Mouse (Mus musculus) forebrain, embryonic 13.5 days (tissue): ENCODE measurements around the gene Trio. TPM values are rescaled to one million over a fixed set of nuclear protein-coding genes. Genes with fewer than 3 reads are reported as not detected.

Source experiments
- ATAC-seq: fragments of 200-750 bp; cut with Nextera tagmentation; 2 replicates; pipeline ENCODE4 v1.8.0; 2017
- H3K27ac ChIP-seq: fragments of 300-500 bp; sonication (generic); 2 replicates; pipeline ENCODE4 v1.5.1; 2015; ENCODE audit warnings: inconsistent platforms, mild to moderate bottlenecking, moderate library complexity
- H3K27me3 ChIP-seq: fragments of 300-500 bp; sonication (generic); 2 replicates; pipeline ENCODE4 v1.6.1; 2015; ENCODE audit warnings: mild to moderate bottlenecking, inconsistent platforms
- H3K36me3 ChIP-seq: fragments of 300-500 bp; sonication (generic); 2 replicates; pipeline ENCODE4 v1.6.1; 2015; ENCODE audit warnings: mild to moderate bottlenecking, inconsistent platforms; ENCODE audit not compliant: poor library complexity, severe bottlenecking
- H3K4me1 ChIP-seq: fragments of 300-500 bp; sonication (generic); 2 replicates; pipeline ENCODE4 v1.6.1; 2015; ENCODE audit warnings: inconsistent platforms
- H3K4me2 ChIP-seq: fragments of 300-500 bp; sonication (generic); 2 replicates; pipeline ENCODE4 v1.6.1; 2015; ENCODE audit warnings: inconsistent platforms, mild to moderate bottlenecking, moderate library complexity
- H3K4me3 ChIP-seq: fragments of 300-500 bp; sonication (generic); 2 replicates; pipeline ENCODE4 v1.5.1; 2015; ENCODE audit warnings: mild to moderate bottlenecking, inconsistent platforms
- H3K9ac ChIP-seq: fragments of 300-500 bp; sonication (generic); 2 replicates; pipeline ENCODE4 v1.6.1; 2015; ENCODE audit warnings: mild to moderate bottlenecking, inconsistent platforms
- H3K9me3 ChIP-seq: fragments of 300-500 bp; sonication (generic); replicated peaks from 2 replicates; pipeline ENCODE4 v1.6.1; 2016; ENCODE audit warnings: inconsistent platforms
- WGBS: fragments of 180-500 bp; shearing (Covaris S2); methylation state at CpG from one replicate; pipeline ENCODE4 v1.1.7; 2015; 5-methylcytosine and 5-hydroxymethylcytosine counted together
- polyA plus RNA-seq: library from polyadenylated mRNA; unstranded; fragments of >200 nt; fragmentation: Nextera tagmentation; extraction: Ambion mirVana; gene quantifications from 2 replicates; pipeline ENCODE4 v1.2.1, GENCODE M21; 2015

The Trio gene
- polyA plus RNA-seq, 1 experiment from 2014 or later, result 36.0 TPM

- no peak for ATAC-seq
- no peak overlapping the region for H3K27ac ChIP-seq
- 87% methylated on average over 5 of the region's 5 CpGs for WGBS
- no peak overlapping the region for H3K9ac ChIP-seq
- H3K36me3 ChIP-seq, result no peaks in the 10 kb centered on the region
- H3K4me3 ChIP-seq, result no peak overlapping the region
- no peaks in the 10 kb centered on the region for H3K27me3 ChIP-seq
- H3K9me3 ChIP-seq, result no peaks in the 10 kb centered on the region
- no peak overlapping the region for H3K4me2 ChIP-seq
- H3K4me1 ChIP-seq, result no peaks in the 10 kb centered on the region
Measured at GRCm38 (mm10) chr15:28060977-28061376, 35.3 kb upstream of the Trio start.

DNA sequence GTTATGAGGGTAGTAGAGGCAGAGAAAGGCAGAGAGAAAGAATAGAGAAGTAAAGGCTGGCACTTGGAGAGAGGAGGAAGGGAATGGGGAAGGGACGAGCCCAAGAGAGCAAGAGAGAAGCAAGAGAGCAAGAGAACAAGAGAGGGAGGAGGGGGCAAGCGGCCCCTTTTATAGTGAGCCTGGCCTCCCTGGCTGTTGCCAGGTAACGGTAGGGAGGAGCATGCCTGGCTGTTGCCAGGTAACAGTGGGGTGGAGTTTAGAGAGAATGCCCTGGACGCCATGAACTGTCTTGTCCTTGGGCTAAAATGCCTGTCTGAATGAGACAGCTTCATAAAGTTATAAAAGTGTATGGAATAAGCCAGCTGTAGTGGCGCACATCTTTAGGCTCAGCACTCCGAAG lies 34.8 kb upstream of the Trio start:
- Histone ChIP-seq H3K9me3 (no peaks in the 10 kb centered on the region), H3K4me3 (no peak overlapping the region), H3K36me3 (no peaks in the 10 kb centered on the region), H3K27me3 (no peaks in the 10 kb centered on the region), H3K4me2 (no peak overlapping the region), H3K4me1 (no peaks in the 10 kb centered on the region), H3K27ac (no peak overlapping the region), H3K9ac (no peak overlapping the region)
- WGBS, result 32% methylated on average over 6 of the region's 6 CpGs
- ATAC-seq, result 0 out of 2 replicates have a peak, but pooled peaks have one; percentile 41

DNA sequence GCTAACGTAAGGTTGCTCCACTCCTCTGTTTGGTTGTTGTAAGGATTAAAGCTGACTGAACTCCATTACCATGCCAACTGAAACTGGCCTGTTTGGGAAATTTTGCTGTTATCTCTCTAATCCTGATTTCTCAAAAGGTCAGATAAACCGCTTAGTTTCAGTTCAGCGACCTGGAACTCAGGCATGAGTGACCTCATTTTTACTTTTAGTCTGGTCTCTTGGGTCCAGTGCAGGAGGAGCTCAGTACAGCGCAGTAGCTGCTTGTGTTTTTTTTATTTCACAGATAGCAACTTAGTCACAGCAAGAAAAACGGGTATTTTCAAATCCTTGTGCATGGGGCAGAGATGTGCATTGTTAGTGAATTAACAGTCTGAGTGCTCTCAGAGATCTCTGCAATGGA lies 31.9 kb upstream of the Trio start:
- Histone ChIP-seq H3K27me3 (no peaks in the 10 kb centered on the region), H3K27ac (no peak overlapping the region), H3K36me3 (no peaks in the 10 kb centered on the region), H3K4me1 (no peaks in the 10 kb centered on the region), H3K9me3 (no peaks in the 10 kb centered on the region), H3K4me3 (no peak overlapping the region), H3K4me2 (no peak overlapping the region), H3K9ac (no peak overlapping the region)
- no peak for ATAC-seq
- 30% methylated on average over 5 of the region's 5 CpGs for whole genome bisulfite sequencing

GRCm38 (mm10) chr15:28054731-28055130 lies 29.1 kb upstream of the Trio start:
- Histone ChIP-seq H3K4me1 (peaks cover 11% of the 10 kb centered on the region), H3K36me3 (no peaks in the 10 kb centered on the region), H3K27me3 (no peaks in the 10 kb centered on the region), H3K4me2 (no peak overlapping the region), H3K9me3 (no peaks in the 10 kb centered on the region), H3K9ac (no peak overlapping the region), H3K27ac (no peak overlapping the region), H3K4me3 (no peak overlapping the region)
- no peak for ATAC-seq
- WGBS, result 91% methylated on average over 1 of the region's 1 CpGs

GRCm38 (mm10) chr15:28054111-28054510 lies 28.5 kb upstream of the Trio start:
- Histone ChIP-seq H3K27ac (no peak overlapping the region), H3K36me3 (no peaks in the 10 kb centered on the region), H3K27me3 (no peaks in the 10 kb centered on the region), H3K4me3 (no peak overlapping the region), H3K9me3 (no peaks in the 10 kb centered on the region), H3K9ac (no peak overlapping the region), H3K4me2 (no peak overlapping the region), H3K4me1 (peaks cover 11% of the 10 kb centered on the region)
- 56% methylated on average over 1 of the region's 1 CpGs for WGBS
- ATAC-seq, result no peak

DNA sequence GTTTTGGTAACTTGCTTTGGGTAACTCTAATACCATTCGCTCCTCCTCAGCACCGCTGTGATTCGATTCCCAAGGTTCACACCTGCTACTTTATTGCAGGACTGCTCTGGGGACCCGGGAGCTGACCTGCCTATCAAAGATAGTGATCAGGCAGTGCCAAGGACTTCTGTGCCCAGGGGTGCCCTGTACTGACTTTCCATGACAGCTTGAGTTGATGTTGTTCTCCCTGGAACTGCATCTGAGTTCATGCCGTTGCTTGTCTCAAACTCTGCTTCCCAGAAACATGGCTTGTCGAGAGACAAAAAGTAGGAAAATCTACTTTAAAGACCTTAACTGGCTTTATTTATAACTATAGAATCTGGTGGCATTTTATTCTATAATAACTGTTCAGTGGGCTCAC lies 27.6 kb upstream of the Trio start:
- Histone ChIP-seq H3K4me1 (peaks cover 11% of the 10 kb centered on the region), H3K27ac (no peak overlapping the region), H3K4me3 (no peak overlapping the region), H3K4me2 (no peak overlapping the region), H3K36me3 (no peaks in the 10 kb centered on the region), H3K27me3 (no peaks in the 10 kb centered on the region), H3K9me3 (no peaks in the 10 kb centered on the region), H3K9ac (no peak overlapping the region)
- 53% methylated on average over 6 of the region's 6 CpGs for WGBS
- ATAC-seq, result no peak

- ATAC-seq, result peak; percentile 29
- H3K27ac ChIP-seq, result no peak overlapping the region
- 51% methylated on average over 4 of the region's 4 CpGs for WGBS
- no peaks in the 10 kb centered on the region for H3K27me3 ChIP-seq
- H3K9me3 ChIP-seq, result no peaks in the 10 kb centered on the region
- H3K9ac ChIP-seq, result no peak overlapping the region
- peaks cover 11% of the 10 kb centered on the region for H3K4me1 ChIP-seq
- H3K36me3 ChIP-seq, result no peaks in the 10 kb centered on the region
- no peak overlapping the region for H3K4me3 ChIP-seq
- peak overlapping the region; percentile 42; the same call in 1 of the 2 replicates for H3K4me2 ChIP-seq
Measured at GRCm38 (mm10) chr15:28051811-28052210, 26.2 kb upstream of the Trio start.

- no peaks in the 10 kb centered on the region for H3K9me3 ChIP-seq
- H3K4me1 ChIP-seq, result peaks cover 11% of the 10 kb centered on the region
- H3K27ac ChIP-seq, result peak overlapping the region; percentile 3; the same call in 1 of the 2 replicates
- H3K27me3 ChIP-seq, result no peaks in the 10 kb centered on the region
- H3K9ac ChIP-seq, result no peak overlapping the region; the same call in 1 of the 2 replicates
- peak overlapping the region; percentile 42 for H3K4me2 ChIP-seq
- 2% methylated on average over 18 of the region's 18 CpGs for WGBS
- H3K4me3 ChIP-seq, result no peak overlapping the region
- peak; percentile 84 for ATAC-seq
- H3K36me3 ChIP-seq, result no peaks in the 10 kb centered on the region
Measured at GRCm38 (mm10) chr15:28051104-28051625, 25.5 kb upstream of the Trio start.

DNA sequence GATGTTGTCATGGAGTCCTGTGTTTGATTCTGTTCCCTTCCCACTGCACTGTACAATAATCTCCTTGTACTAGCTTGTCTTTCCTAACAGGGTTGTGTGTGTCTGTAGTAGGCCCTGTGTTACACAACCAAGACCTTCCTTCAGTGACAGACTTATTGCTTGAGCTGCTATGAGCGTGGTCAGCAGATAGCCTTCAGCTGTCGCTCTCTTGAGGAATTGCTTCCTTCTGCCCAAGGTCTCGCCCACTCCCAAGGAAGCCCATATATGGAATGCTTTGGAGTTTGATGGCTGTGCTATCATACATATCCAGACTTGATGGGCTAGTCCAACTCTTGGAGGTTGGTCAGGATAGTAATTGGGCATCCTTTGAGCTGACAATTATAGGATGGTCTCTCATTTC lies 22.1 kb upstream of the Trio start:
- WGBS, result 97% methylated on average over 3 of the region's 3 CpGs
- no peak overlapping the region for H3K4me2 ChIP-seq
- no peak for ATAC-seq

GRCm38 (mm10) chr15:28041158-28041865 lies 15.7 kb upstream of the Trio start:
- peak; percentile 65 for ATAC-seq
- H3K9ac ChIP-seq, result no peak overlapping the region
- H3K4me1 ChIP-seq, result peaks cover 15% of the 10 kb centered on the region
- no peak overlapping the region for H3K4me3 ChIP-seq
- H3K27me3 ChIP-seq, result no peaks in the 10 kb centered on the region
- no peaks in the 10 kb centered on the region for H3K9me3 ChIP-seq
- H3K36me3 ChIP-seq, result no peaks in the 10 kb centered on the region
- WGBS, result 5% methylated on average over 9 of the region's 9 CpGs
- no peak overlapping the region for H3K27ac ChIP-seq
- 0 out of 2 replicates have a peak overlapping the region, but pooled peaks have one; percentile 3 for H3K4me2 ChIP-seq

More for the DNA sequence above, 22.1 kb upstream of the Trio start:
- H3K27ac ChIP-seq, result no peak overlapping the region
- peaks cover 11% of the 10 kb centered on the region for H3K4me1 ChIP-seq
- no peak overlapping the region for H3K9ac ChIP-seq
- no peaks in the 10 kb centered on the region for H3K27me3 ChIP-seq
- no peaks in the 10 kb centered on the region for H3K9me3 ChIP-seq
- H3K4me3 ChIP-seq, result no peak overlapping the region
- H3K36me3 ChIP-seq, result no peaks in the 10 kb centered on the region

DNA sequence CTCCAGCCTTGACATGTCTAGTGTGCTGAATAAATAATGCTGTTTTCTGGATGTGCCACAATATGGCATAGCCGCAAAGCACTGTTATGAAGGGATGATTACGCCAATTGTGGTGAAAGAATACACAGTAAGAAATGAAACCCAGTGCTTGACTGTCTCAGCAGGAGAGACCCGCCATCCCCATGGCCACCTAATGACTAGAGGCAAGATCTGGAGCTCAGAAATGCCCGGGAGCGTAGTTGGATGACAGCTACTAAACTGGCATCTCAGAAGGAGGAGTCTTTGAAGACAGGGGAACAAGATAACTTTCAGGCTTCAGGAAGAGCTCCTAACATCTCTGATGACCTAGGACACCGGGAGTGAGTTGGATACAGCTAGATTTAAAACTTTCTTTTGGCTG lies 12.0 kb upstream of the Trio start:
- Histone ChIP-seq H3K9ac (no peak overlapping the region), H3K4me1 (peaks cover 15% of the 10 kb centered on the region), H3K9me3 (no peaks in the 10 kb centered on the region), H3K36me3 (no peaks in the 10 kb centered on the region), H3K27ac (no peak overlapping the region), H3K4me3 (no peak overlapping the region), H3K27me3 (no peaks in the 10 kb centered on the region), H3K4me2 (no peak overlapping the region)
- no peak for ATAC-seq
- WGBS, result 89% methylated on average over 6 of the region's 6 CpGs

- Histone ChIP-seq H3K9ac (no peak overlapping the region), H3K27ac (no peak overlapping the region), H3K4me3 (no peak overlapping the region), H3K9me3 (no peaks in the 10 kb centered on the region), H3K4me1 (peaks cover under 1% of the 10 kb centered on the region; the same call in 1 of the 2 replicates), H3K27me3 (no peaks in the 10 kb centered on the region), H3K36me3 (no peaks in the 10 kb centered on the region), H3K4me2 (no peak overlapping the region)
- ATAC-seq, result no peak
- 91% methylated on average over 10 of the region's 10 CpGs for WGBS
Measured at GRCm38 (mm10) chr15:28035601-28036000, 10.0 kb upstream of the Trio start.

DNA sequence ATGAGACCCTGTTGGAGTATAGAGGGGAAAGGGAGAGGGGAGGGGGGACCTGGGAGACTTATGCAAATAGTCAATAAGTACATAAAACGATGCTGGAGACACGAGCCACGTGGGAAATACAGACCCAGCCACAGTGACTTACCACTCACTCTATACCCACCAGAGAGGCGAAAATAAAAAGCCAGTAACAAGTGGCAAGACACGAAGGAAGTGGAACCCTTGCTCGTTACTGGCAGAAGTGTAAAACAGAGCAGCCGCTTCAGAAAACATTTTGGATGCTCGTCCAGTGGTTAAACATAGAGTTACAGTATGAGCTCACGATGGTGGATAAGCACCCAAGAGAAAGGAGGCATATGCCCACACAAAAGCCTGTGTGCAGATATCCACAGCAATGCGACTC lies 9.0 kb upstream of the Trio start:
- 65% methylated on average over 10 of the region's 10 CpGs for WGBS
- H3K4me2 ChIP-seq, result no peak overlapping the region

More for the DNA sequence above, 9.0 kb upstream of the Trio start:
- Histone ChIP-seq H3K27me3 (no peaks in the 10 kb centered on the region), H3K9me3 (no peaks in the 10 kb centered on the region), H3K9ac (no peak overlapping the region), H3K4me3 (no peak overlapping the region), H3K27ac (no peak overlapping the region), H3K36me3 (no peaks in the 10 kb centered on the region), H3K4me1 (no peaks in the 10 kb centered on the region)
- no peak for ATAC-seq
